Mouse (Mus musculus) midbrain, embryonic 12.5 days (tissue): ENCODE measurements around the gene Mid1. TPM values are rescaled to one million over a fixed set of nuclear protein-coding genes. Genes with fewer than 3 reads are reported as not detected.
"Not testable (repeated sequence)": the region's sequence is repeated elsewhere in the genome, so short reads cannot be mapped to it uniquely, and the experiment has no call there.

Experiments
- ATAC-seq: fragments of 200-750 bp; cut with Nextera tagmentation; 2 replicates; pipeline ENCODE4 v1.8.0; 2017; ENCODE audit warnings: low read depth, moderate TSS enrichment, moderate library complexity; ENCODE audit not compliant: low FRiP score
- H3K27ac ChIP-seq: fragments of 300-500 bp; sonication (generic); replicated peaks from 2 replicates; pipeline ENCODE4 v1.5.1; 2016; ENCODE audit warnings: mild to moderate bottlenecking
- H3K27me3 ChIP-seq: fragments of 300-500 bp; sonication (generic); 2 replicates; pipeline ENCODE4 v1.6.1; 2016; ENCODE audit warnings: mild to moderate bottlenecking
- H3K36me3 ChIP-seq: fragments of 300-500 bp; sonication (generic); 2 replicates; pipeline ENCODE4 v1.6.1; 2016
- H3K4me1 ChIP-seq: fragments of 300-500 bp; sonication (generic); 2 replicates; pipeline ENCODE4 v1.6.1; 2016
- H3K4me2 ChIP-seq: fragments of 300-500 bp; sonication (generic); replicated peaks from 2 replicates; pipeline ENCODE4 v1.6.1; 2016; ENCODE audit warnings: mild to moderate bottlenecking, moderate library complexity
- H3K4me3 ChIP-seq: fragments of 300-500 bp; sonication (generic); 2 replicates; pipeline ENCODE4 v1.5.1; 2016; ENCODE audit warnings: mild to moderate bottlenecking
- H3K9ac ChIP-seq: fragments of 300-500 bp; sonication (generic); replicated peaks from 2 replicates; pipeline ENCODE4 v1.6.1; 2016; ENCODE audit warnings: mild to moderate bottlenecking, moderate library complexity
- H3K9me3 ChIP-seq: fragments of 300-500 bp; sonication (generic); 2 replicates; pipeline ENCODE4 v1.6.1; 2016; ENCODE audit warnings: mild to moderate bottlenecking
- WGBS: fragments of 180-500 bp; shearing (Covaris S2); methylation state at CpG from one replicate; pipeline ENCODE4 v1.1.7; 2016; 5-methylcytosine and 5-hydroxymethylcytosine counted together
- polyA plus RNA-seq: library from polyadenylated mRNA; unstranded; fragments of >200 nt; fragmentation: Nextera tagmentation; extraction: Ambion mirVana; gene quantifications from 2 replicates; pipeline ENCODE4 v1.2.1, GENCODE M21; 2016

The Mid1 gene
- polyA plus RNA-seq, 1 experiment from 2014 or later = 20.2 TPM

- not testable (repeated sequence) for H3K4me3 ChIP-seq, H3K36me3 ChIP-seq, H3K9ac ChIP-seq, ATAC-seq, H3K27me3 ChIP-seq, H3K4me1 ChIP-seq, H3K4me2 ChIP-seq
- peaks cover 39% of the 10 kb centered on the region for H3K9me3 ChIP-seq
- peak overlapping the region; percentile 36; the same call in 1 of the 2 replicates for H3K27ac ChIP-seq
These were observed 323.1 kb downstream of the Mid1 start for GRCm38 (mm10) chrX:170008179-170008467.

GRCm38 (mm10) chrX:170008584-170008983 lies 323.6 kb downstream of the Mid1 start:
- not testable (repeated sequence) for H3K4me1 ChIP-seq, H3K9ac ChIP-seq, ATAC-seq, H3K36me3 ChIP-seq, H3K27me3 ChIP-seq, H3K4me3 ChIP-seq
- Histone ChIP-seq H3K4me2 (peak overlapping the region; percentile 10; the same call in 1 of the 2 replicates), H3K9me3 (peaks cover 39% of the 10 kb centered on the region), H3K27ac (peak overlapping the region; percentile 36)
- WGBS = 30% methylated on average over 3 of the region's 3 CpGs

GRCm38 (mm10) chrX:170009016-170009750 lies 324.2 kb downstream of the Mid1 start, which contains the start of gene Gm21887:
Gm21887 (plus strand) TSS chrX:170009659.
- peaks cover 37% of the 10 kb centered on the region for H3K9me3 ChIP-seq
- peak within 1 kb of the TSS; percentile 50 for H3K4me3 ChIP-seq
- H3K4me2 ChIP-seq = peak within 1 kb of the TSS; percentile 10; the same call in 1 of the 2 replicates
- peak within 1 kb of the TSS; percentile 36 for H3K27ac ChIP-seq
- ATAC-seq = peak; percentile 85
- WGBS = 62% methylated on average over 117 of the region's 118 CpGs
- not testable (repeated sequence) for H3K36me3 ChIP-seq, H3K27me3 ChIP-seq, H3K4me1 ChIP-seq
- H3K9ac ChIP-seq = peak within 1 kb of the TSS; percentile 61

GRCm38 (mm10) chrX:170009801-170010221 lies 324.8 kb downstream of the Mid1 start:
- H3K9me3 ChIP-seq = peaks cover 34% of the 10 kb centered on the region
- H3K27ac ChIP-seq = peak overlapping the region; percentile 12
- not testable (repeated sequence) for H3K36me3 ChIP-seq, H3K4me1 ChIP-seq, H3K4me2 ChIP-seq, H3K27me3 ChIP-seq
- WGBS = 52% methylated on average over 25 of the region's 25 CpGs
- peak overlapping the region; percentile 50 for H3K4me3 ChIP-seq
- peak overlapping the region; percentile 61 for H3K9ac ChIP-seq
- peak; percentile 96 for ATAC-seq

GRCm38 (mm10) chrX:170010581-170011528 lies 325.9 kb downstream of the Mid1 start:
- H3K4me2 ChIP-seq, H3K4me1 ChIP-seq, H3K36me3 ChIP-seq, H3K27me3 ChIP-seq, H3K9ac ChIP-seq, H3K27ac ChIP-seq: not testable (repeated sequence)
- Histone ChIP-seq H3K9me3 (peaks cover 34% of the 10 kb centered on the region), H3K4me3 (peak overlapping the region; percentile 2)
- ATAC-seq = peak; percentile 24
- WGBS = 85% methylated on average over 97 of the region's 97 CpGs

- peaks cover 34% of the 10 kb centered on the region for H3K9me3 ChIP-seq
- H3K36me3 ChIP-seq, H3K4me2 ChIP-seq, H3K9ac ChIP-seq, H3K4me3 ChIP-seq, H3K4me1 ChIP-seq, H3K27ac ChIP-seq, ATAC-seq, H3K27me3 ChIP-seq: not testable (repeated sequence)
- WGBS = 78% methylated on average over 5 of the region's 10 CpGs
These were observed 326.5 kb downstream of the Mid1 start for GRCm38 (mm10) chrX:170011529-170011879.

- not testable (repeated sequence) for H3K27me3 ChIP-seq, H3K9ac ChIP-seq, ATAC-seq, H3K4me3 ChIP-seq, H3K4me1 ChIP-seq, H3K4me2 ChIP-seq, H3K27ac ChIP-seq
- Histone ChIP-seq H3K36me3 (peaks cover 15% of the 10 kb centered on the region), H3K9me3 (peaks cover 21% of the 10 kb centered on the region)
- 100% methylated on average over 4 of the region's 13 CpGs for WGBS
These were observed 328.4 kb downstream of the Mid1 start for GRCm38 (mm10) chrX:170013421-170013820.

GRCm38 (mm10) chrX:170014038-170014437 lies 329.0 kb downstream of the Mid1 start:
- not testable (repeated sequence) for H3K4me3 ChIP-seq, H3K4me2 ChIP-seq, H3K4me1 ChIP-seq, H3K27me3 ChIP-seq, ATAC-seq, H3K27ac ChIP-seq, H3K9ac ChIP-seq
- 67% methylated on average over 8 of the region's 13 CpGs for WGBS
- Histone ChIP-seq H3K36me3 (peaks cover 21% of the 10 kb centered on the region), H3K9me3 (peaks cover 24% of the 10 kb centered on the region)

GRCm38 (mm10) chrX:170015883-170016282 lies 330.9 kb downstream of the Mid1 start:
- Histone ChIP-seq H3K36me3 (peaks cover 32% of the 10 kb centered on the region), H3K9me3 (peaks cover 31% of the 10 kb centered on the region)
- not testable (repeated sequence) for H3K4me2 ChIP-seq, H3K4me3 ChIP-seq, ATAC-seq, H3K27ac ChIP-seq, H3K27me3 ChIP-seq, H3K9ac ChIP-seq, H3K4me1 ChIP-seq
- WGBS = 86% methylated on average over 11 of the region's 12 CpGs

- Histone ChIP-seq H3K36me3 (peaks cover 34% of the 10 kb centered on the region), H3K9me3 (peaks cover 32% of the 10 kb centered on the region), H3K27ac (peak overlapping the region; percentile 0; the same call in 1 of the 2 replicates)
- not testable (repeated sequence) for H3K4me3 ChIP-seq, H3K4me2 ChIP-seq, H3K9ac ChIP-seq, H3K27me3 ChIP-seq, H3K4me1 ChIP-seq
- WGBS = 52% methylated on average over 27 of the region's 27 CpGs
- peak; percentile 90 for ATAC-seq
These were observed 332.6 kb downstream of the Mid1 start for GRCm38 (mm10) chrX:170017333-170018245.

GRCm38 (mm10) chrX:170018571-170019218 lies 333.7 kb downstream of the Mid1 start:
- H3K27me3 ChIP-seq, H3K4me1 ChIP-seq, H3K27ac ChIP-seq, H3K9ac ChIP-seq, H3K4me2 ChIP-seq, H3K4me3 ChIP-seq: not testable (repeated sequence)
- H3K9me3 ChIP-seq = peaks cover 32% of the 10 kb centered on the region
- 85% methylated on average over 66 of the region's 66 CpGs for WGBS
- ATAC-seq = peak; percentile 80
- H3K36me3 ChIP-seq = peaks cover 34% of the 10 kb centered on the region
